Mouse (Mus musculus) testis, postnatal 10 days (tissue): ENCODE measurements around the gene Rhbg.

Experiments used
- DNase-seq: peaks from one replicate; pipeline ENCODE4 v3.0.0; 2021; ENCODE audit warnings: low spot score

Gene Rhbg

DNA sequence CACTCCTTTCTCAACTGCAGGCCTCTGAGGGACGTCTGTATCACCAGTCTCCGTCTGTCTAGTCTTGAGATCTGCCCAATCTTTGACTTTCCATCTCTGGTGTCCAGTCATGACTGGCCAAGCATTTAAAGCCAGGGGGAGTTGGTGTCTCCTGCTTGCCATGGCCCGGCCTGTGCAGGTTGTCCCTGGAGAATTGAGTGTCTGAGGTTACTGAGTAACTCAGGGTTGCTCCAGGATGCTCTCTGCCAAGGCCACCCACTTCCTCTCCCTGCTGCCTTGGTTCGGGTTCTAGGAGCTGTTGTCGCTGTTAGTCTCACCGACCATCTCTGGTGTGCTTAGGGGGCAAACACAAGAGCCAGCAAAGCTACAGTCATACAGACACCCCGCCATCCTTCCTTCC is 1.9 kb upstream of the Rhbg start:
- no peak for DNase-seq

- no peak for DNase-seq
These were observed 1.4 kb upstream of the Rhbg start for GRCm38 (mm10) chr3:88255950-88256349.

DNA sequence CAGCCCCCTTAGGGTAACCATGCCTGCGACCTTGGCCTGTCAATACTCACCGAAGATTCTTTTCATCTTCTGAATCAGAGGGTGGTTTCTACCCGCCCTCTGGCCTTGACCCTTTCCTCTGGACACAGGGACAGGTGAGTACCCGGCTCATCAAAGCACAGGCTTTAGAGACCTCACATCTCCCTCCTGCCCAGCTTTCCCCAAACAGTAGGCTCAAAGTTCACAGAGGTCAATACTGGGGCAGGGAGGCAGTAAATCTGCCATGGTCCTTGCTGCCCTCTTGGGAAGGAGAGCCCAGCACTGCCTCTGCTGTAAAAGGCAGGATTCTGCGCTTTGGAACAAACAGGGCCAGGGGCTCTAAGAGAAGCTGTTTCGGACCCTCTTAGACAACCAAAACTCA is 1.8 kb downstream of the Rhbg start:
- no peak for DNase-seq

- no peak for DNase-seq
These were observed 6.1 kb downstream of the Rhbg start for GRCm38 (mm10) chr3:88248406-88248805.

DNA sequence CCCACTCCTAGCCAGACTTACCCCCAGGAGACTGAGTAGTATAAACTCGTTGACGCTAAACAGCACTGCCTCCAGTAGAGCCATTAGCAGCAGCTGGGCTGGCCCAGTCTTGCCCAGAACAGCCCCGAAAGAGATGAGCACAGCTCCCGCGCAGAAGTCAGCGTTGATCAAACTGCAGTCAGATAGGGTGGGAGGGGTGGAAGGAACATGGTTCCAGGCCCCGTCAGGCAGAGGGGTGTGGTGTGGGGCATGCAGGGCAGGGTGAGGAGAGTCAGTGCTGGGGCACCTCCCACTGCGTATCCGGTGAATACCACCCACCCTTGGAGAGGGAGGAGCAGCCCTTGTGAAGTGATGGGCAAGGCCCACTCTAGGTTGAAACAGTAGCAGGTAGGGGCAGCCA is 6.8 kb downstream of the Rhbg start:
- no peak for DNase-seq

DNA sequence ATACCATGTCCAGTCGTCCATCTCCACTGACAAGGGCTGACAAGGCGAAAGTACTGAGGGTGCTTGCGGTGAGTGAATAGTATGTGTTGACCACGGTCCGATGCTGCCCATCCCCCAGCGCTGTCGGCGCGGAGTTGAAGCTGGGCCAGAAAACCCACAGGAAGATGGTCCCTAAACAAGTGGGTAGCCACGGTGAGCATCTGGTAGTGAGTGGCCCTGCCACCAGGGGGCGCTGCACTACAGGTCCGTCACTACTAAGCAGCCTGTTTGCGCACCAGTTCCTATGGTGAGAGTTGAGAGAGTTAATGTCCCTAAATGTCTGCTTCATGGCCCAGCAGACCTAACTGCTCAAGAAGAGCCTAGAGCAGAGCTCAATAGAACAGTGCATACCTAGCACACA is 8.7 kb downstream of the Rhbg start:
- DNase-seq: peak; percentile 91

- peak; percentile 67 for DNase-seq
These were observed 10.4 kb downstream of the Rhbg start for GRCm38 (mm10) chr3:88244071-88244470.

DNA sequence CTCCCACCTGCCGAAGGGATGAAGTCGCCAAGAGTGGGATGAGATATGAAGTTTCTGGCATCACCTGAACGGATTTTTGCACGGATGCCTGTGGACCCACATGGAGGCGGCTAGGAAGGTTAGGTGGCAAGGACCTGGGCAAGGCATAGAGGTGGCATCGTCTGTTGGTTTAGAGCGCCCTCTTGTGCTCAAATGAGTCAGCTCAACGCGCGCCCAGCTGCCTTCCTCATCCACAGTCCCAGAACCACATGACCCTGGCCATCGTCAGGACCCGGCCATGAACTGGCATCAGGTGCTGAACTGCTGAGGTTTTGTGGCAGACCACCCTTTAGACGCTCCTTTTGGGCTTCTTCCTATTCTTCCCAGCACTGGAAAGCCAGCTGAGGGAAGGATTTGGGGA is 12.0 kb downstream of the Rhbg start:
- DNase-seq: peak; percentile 84

DNA sequence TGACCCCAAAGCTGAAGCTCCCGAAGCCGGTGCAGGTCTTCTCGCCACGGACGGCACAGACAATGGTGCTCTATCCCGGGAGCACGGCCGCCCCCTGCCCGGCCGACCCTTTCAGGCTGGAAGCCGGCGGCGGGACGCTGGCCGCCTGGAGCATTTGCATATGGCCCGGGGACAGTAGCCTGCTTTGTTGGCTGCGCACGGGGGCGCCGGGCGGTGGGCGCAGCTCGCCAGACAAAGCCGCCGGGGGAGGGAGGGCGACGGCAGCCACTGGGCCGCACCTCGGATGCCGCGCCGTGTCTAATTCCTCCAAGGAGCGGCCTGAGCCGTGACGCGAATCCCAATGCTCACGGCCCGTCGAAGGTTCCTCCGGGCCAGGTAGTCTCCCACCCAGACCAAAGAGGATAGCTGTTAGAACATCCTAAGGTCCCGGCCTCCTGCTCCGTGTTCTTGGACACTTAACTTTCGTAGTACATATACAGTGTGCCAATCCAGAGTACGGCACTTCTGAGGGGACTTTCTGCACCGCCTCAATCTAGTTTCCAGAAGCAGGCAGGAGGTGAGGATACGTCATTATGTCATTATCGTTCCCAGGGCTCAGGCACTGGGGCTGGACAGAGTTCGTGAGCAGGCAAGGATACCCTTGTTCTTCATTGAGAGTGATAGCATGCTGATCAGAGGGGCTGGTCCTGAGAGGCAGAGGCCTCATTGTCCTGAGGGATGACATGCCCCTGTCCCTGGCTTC is 13.3 kb downstream of the Rhbg start:
- DNase-seq: peak; percentile 45

DNA sequence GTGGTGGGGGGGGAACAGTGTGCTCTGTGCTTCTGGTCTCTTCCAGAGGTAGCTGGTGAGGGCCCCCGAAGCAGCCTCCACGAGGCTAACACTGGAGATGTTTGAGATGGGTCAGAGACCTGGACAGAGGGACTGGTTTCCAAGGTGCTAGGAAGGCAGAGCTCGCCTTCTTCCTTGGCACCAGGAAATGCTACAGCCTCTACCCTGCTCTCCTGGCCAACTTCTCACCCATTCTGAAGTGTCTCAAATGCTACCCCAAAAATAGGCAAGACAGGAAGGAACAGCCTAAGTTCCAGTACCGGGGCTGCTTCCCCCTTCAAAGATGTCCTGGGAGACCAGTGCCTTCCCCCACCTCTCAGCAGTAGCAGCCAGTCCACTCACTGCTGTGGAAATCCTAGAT is 15.1 kb downstream of the Rhbg start:
- DNase-seq: no peak

- no peak for DNase-seq
These were observed 15.6 kb downstream of the Rhbg start for GRCm38 (mm10) chr3:88238866-88239391.

GRCm38 (mm10) chr3:88237556-88238194 is 16.8 kb downstream of the Rhbg start:
- peak; percentile 65 for DNase-seq

- DNase-seq: no peak
These were observed 17.4 kb downstream of the Rhbg start for GRCm38 (mm10) chr3:88237161-88237555.

- no peak for DNase-seq
These were observed 18.9 kb downstream of the Rhbg start for GRCm38 (mm10) chr3:88235616-88236015.

GRCm38 (mm10) chr3:88235216-88235615 is 19.3 kb downstream of the Rhbg start:
- no peak for DNase-seq

GRCm38 (mm10) chr3:88234041-88234440 is 20.5 kb downstream of the Rhbg start:
- DNase-seq: no peak

DNA sequence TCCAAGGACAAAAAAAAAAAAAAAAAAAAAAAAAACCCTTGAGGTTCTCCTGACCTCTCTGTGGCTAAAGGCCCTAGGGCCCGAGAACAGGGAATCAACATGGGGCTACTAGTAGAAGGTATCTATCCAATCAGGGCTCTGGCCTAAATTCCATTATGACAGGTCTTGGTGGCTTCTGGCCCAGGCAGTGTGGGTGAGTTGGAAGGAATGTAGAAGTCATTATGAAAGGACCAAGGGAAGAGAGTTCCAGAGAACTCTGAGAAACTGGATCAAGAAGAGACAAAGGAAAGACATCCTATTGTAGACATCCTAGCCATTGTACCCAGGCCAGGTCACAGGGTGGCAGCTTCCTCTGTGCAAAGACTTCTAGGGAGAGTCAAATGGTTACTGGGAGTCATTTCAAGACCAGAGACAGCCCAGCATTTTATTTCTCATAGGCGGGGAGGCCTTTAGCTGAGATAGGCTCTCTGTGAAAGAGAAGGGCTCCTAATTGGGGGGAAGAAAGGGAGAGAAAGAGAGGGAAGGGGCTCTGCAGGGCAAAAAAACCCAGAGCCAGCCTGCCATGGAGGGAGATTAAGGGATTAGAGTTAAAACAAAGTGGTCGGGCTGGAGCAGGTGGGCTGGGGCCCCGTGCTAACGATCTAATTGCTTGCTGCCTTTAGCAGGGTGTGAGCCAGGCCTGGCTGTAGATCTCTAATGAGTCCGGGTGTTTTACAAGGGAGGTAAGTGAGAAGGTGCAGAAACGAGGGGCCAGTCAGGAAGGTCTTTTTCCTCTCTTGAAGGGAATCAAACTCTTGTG is 21.5 kb downstream of the Rhbg start:
- no peak for DNase-seq

DNA sequence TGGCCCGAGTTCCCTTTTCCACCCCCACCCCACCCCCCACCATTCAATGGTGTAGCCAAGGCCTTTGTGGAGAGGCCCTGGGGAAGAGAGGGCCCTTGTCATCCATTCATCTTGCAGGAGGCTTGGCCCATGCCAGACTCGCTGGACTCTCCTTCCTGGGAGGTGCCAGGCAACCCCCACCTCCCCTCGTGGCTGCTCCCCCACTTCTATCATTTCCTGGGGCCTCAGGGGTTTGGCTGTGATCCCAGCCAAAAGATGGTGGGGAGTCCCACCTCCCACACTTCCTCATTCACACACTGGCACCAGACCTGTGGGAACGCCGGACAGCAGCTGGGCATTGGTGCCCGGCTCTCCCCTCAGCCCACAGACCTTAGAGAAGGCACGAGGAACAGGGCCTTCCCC is 22.2 kb downstream of the Rhbg start:
- DNase-seq: no peak

DNA sequence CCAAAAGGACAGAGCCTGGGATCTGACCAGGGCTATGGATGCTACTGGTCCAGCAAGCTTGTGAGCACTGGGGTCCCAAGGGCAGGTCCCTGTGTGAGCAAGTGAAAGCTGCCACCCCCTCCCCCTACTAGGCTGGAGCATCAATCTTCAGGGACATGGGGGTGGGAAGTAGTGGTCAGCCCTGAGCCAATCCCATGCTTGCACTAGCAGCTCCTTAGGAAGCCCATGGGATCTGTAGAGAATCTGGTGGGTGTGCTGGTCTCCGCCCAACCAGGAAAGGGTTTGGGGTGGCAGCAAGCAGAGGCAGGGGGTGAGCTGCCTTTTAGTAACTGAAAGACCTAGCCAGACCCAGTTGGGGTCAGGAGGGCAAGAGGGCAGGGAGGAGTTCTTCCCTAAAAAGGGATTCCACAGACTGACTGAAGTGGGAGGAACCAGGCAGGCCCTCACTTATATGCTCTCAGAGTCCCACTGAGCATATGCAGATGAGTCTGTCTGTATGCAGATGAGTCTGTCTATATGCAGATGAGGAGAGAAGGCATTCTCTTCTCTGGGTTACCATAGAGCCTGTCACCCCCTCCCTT is 23.4 kb downstream of the Rhbg start:
- DNase-seq: no peak

GRCm38 (mm10) chr3:88230262-88231047 is 24.1 kb downstream of the Rhbg start:
- DNase-seq: no peak

DNA sequence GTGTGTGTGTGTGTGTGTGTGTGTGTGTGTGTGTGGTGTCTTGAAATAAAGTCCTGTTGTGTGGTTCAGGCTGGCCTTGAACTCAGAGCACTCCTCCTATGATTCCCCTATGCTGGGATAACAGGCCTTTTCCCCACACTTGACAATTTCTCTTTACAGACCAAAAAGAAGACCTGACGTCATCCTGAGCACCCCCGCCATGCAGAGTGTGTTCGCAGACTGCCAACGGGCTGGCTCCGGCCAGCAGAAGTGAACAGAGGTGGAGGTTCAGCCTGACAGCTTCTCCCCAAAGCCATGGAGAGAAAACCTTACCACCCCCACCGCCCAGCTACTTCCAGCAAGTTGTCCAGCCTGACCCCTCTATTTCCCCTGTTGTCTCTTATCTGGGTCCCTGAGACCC is 25.0 kb downstream of the Rhbg start:
- no peak for DNase-seq

- no peak for DNase-seq
These were observed 25.6 kb downstream of the Rhbg start for GRCm38 (mm10) chr3:88228906-88229305.
